Mouse (Mus musculus) A20 (cell line): ENCODE results near the gene Pdia3.
"Not testable (repeated sequence)": the region's sequence is repeated elsewhere in the genome, so short reads cannot be mapped to it uniquely, and the experiment has no call there.

ENCODE experiments used
- DNase-seq: peaks from one replicate; pipeline ENCODE4 v3.0.0-alpha.2; 2011; ENCODE audit warnings: low read depth, low spot score

Gene Pdia3

DNA sequence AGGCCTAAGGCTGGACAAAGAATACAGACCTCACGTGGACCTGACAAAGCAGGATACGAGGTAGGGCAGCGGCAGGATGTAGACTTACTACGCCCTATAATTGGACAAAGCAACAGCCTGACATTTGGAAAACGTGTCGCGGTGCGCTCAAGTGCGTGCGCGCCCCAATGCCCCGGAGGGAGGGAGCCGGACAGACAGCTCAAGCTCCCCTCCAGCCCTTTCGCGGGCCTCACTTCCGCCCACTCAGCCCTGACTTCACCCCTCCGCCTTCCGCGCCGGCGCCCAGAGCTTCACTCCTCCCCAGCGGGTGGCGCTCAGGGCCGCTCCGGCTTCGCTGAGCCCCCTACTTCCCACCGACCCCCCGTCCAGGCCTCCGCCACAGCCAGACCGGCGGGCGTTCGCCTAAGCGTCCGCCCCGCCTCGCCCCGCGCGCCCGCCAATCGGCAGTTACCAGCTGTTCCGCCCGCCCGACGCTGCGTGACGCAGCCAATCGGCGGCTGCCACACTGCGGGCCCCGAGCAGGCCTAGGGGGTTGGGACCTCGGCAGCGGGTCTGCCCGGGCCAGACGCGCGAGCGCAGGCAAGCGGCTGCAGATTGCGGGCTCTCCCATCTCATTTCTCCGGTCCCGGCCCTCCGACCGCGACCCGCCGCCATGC lies at the start of gene Pdia3, which contains the start of gene Catsper2:
Gene Pdia3, plus strand, starts transcription at position 389 of the 656 bp plus-strand sequence.
Gene Catsper2, minus strand, starts transcription at position 406 of the 656 bp plus-strand sequence.
- DNase-seq: peak; percentile 97

DNA sequence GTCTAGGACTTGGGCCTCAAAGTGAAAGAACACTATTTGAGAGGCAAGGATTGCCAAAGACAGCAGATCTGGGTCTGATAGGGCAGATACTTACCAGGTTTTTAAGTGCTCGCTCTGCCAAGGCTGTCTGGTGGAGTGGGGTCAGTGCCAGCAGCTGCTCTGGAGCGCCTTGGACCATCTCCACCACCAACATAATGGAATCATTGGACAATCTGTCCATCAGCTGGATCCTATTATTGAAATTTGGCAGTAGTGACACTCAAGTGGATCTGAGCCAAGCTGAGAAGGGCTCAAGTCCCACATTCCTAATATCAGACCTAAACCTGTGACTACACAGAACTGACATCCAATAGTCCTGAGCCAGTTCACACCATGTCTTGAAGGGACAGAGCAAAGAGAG lies 44.7 kb upstream of the Pdia3 start:
- DNase-seq: no peak

DNA sequence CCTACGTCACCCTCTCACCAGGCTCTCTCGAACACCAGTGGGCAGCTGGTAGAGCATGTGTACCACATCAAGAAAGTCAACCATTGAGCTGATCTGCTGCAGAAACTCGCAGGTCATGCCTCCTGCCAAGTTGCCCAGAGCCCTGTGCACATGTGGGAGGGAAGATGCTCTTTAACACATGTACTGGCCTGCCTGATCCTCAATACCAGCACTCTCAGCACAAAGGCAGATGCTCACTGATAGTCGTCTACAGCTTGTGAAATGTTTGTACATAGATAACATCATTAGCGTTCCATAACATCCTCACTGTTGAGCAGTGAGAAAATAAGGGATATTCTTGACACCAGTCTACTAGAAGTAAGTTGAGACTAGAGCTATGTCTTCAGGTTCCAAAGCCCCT lies 42.7 kb upstream of the Pdia3 start:
- no peak for DNase-seq

DNA sequence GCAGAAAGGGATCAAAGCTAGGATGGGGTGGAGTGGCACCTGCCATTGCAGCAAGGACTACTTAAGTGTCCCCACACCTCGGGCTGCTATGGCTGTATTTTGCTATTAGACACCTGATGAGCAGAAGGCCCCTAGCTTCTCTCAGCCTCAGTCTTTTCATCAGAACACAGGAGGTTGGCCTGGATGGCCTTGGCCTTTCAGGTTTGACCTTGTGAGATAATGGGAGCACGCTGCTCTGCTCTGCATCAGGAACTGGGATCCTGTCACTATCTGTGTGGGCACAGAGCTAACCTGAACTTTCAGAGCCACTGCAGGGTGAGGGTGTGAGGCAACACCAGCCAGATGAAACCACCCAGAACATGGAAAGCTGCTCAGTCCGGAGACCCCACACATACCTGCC lies 41.3 kb upstream of the Pdia3 start:
- DNase-seq: no peak

DNA sequence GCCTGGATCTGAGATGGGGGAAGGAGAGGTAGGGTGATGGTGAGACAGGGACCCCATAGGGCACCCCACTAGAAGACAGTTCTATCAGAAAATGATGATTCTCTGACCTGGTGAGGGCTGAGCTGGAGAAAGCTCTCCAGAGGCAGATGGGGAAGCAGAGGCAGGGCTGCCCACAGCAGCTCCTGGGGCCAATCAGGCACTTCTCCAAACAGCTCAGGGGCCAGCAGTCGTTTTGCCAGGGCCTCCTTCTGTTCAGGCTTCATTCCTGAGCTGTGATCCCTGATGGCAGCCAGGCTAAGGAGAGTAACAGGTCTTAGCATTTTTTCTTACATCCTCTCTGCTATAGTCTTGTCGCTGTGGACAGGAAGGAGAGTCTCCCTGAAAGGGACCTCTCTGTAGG lies 38.8 kb upstream of the Pdia3 start:
- DNase-seq: no peak

DNA sequence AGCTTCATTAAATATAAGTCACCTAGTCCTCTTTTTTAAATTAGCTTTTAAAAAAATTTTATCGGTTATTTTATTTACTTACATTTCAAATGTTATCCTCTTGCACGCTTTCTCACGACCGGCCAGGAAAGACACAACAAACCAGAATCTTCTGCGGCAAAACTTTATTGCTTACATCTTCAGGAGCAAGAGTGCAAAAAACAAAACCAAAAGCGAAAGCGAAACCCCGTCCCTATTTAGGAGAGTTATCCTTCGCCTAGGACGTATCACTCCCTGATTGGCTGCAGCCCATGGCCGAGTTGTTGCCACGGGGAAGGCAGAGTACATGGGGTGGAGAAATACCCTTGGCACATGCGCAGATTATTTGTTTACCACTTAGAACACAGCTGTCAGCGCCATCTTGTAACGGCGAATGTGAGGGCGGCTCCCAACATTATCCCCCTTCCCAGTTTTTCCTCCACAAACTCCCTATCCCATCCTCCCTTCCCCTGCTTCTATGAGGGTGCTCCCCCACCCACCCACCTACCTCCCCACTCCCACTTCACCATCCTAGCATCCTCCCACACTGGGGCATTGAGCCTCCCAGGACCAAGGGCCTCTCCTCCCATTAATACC lies 26.5 kb upstream of the Pdia3 start, which contains the start of gene Strc:
Gene Strc, minus strand, starts transcription at position 208 of the 615 bp plus-strand sequence.
- DNase-seq: not testable (repeated sequence)

DNA sequence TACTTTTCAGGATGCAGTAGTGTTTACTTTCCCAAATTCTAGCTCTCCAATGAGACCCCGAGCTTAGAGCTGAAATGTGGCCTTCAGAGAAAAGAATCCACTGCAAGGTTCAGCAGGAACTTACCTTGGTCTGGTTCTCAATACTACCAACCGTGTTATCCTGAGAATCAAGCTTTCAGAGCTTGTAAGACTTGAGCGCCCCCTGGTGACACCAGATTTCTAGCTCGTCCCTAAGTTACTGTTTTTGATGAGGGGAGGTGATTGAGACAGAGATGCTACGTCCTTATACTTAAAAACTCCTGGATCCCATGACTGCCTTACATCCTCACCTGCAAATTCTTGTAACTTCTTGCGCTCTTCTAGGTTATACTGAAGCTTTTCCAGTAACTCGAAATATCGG lies 17.0 kb upstream of the Pdia3 start:
- peak; percentile 78 for DNase-seq

DNA sequence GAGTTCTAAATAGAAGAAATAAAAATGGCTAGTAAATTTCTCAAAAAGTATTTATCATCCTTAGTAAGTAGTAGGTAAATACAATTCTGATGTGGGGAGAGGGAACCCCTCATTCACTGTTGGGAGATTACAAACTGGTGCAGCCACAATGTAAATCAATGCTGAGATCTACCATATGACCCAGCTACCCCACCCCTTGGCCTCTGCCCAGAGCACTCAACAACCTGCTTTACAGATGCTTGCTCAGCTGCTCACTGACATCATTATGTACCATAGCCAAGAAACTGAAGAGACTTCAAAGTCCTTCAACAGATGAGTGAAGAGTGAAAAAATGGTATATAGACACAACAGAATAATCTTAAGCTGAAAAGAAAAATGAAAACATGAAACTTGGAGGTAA lies 10.3 kb upstream of the Pdia3 start:
- no peak for DNase-seq

DNA sequence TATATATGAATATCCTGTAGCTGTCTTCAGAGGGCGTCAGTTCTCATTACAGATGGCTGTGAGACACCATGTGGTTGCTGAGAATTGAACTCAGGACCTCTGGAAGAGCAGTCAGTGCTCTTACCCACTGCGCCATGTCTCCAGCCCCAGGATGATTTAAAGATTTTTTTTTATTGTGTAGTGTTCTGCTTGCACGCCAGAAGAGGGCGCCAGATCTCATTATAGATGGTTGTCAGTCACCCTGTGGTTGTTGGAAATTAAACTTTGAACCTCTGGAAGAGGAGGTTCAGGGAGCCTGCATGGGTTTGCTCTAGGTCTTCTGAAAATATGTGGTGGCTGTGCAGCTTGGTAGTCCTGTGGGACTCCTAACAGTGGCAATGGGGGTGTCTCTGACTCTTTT lies 5.4 kb upstream of the Pdia3 start:
- DNase-seq: peak; percentile 76

DNA sequence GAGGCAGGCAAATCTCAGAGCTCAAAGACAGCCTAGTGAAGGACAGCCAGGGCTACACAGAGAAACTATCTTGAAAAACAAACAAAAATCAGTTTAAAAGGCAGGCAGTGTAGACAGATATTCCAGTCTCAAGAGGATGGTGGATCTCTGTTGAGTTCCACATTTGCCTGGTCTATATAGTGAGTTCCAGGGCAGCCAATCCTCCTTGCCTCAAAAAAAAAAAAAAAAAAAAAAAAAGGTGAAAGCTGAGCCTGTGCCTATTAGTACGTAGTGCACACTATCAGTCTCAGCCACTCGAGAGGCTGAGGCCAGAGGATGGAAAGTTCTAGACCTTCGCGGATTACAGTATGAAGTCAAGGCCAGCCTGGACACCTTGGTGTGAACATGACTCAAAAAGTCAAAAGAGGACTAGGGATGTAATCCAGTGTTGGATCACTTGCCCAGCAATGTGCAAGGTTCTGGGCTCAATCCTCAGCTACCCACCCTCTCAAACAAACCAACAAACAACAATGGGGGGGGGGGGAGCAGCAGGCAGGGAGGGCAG lies 660 bp upstream of the Pdia3 start:
- DNase-seq: no peak

DNA sequence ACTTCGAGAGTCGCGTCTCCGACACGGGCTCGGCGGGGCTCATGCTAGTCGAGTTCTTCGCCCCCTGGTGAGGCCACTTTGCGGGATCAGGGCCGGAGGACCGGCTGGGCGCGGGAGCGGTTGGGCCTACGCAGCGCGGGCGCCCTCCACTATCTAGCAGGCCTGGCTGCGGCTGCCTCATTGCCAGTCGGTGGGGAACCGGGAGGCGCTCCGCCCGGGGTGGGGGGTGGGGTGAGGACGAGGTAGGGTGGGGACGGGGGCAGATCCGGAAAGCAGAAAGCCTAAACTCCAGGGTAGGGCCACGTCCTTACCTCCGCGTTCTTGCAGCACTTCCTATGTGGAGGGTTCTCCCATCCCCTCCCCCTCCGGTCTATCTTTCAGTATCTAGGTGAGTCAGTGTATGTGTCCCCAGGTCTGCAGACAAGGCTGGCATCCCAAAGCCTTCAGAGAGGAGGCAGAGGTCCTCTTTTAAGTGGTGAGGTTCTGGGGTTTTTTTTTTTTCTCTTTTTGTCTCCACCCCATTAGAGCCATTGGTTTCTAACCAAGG lies 637 bp downstream of the Pdia3 start:
- DNase-seq: peak; percentile 76

DNA sequence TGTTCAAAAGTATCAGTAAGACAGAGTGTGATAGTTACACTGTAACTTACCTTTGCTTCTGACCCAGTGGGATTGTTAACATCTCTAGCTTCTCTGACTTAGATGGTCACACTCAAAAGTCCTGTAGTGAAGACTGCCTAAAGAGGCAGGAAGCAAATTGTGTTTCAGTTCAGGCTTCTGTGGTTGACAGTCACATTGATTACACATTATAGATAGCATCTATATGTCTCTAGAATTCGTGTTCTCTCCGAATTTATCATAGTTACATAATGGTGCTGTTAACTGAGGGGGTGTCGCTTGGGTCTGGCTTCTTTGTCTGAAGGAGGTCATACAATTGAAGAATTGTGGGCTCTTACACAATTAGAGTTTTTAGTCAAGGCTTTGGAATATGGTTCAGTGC lies 1.5 kb downstream of the Pdia3 start:
- no peak for DNase-seq

DNA sequence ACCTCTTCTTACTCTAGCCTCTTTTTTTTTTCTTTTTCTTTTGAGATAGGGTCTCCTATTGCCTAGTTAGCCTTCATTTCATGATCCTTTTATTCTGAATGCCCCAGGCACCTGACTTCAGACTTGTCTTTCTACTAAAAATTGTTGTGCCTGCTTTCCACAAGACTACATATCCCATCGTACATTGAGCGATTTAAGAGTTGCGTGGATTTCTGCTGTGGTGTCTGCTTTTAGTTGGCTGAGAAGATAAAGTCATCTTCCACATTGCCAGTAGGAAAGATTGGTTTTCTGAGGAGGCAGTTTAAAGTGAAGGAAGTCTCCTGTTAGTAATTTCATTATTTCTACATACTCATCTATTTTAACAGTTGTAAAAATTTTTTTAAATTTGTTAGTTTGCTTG lies 2.0 kb downstream of the Pdia3 start:
- no peak for DNase-seq

DNA sequence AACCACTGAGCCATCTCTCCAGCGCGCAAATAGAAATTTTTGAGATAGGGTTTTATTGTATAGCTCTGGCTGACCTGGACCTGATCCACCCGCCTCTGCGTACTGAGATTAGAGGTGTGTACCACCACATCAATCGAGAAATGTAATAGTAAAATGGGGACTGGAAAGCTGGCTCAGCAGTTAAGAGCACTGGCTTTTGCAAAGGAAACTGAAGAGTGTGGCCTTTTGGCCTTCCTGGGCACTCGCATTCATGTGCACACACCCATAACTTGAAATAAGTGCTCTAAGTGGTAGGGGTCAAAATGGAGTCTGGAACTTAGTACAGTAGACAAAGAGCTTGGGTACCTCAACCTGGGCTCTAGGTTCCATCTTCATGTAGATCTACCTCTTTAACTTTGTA lies 2.8 kb downstream of the Pdia3 start:
- DNase-seq: no peak

DNA sequence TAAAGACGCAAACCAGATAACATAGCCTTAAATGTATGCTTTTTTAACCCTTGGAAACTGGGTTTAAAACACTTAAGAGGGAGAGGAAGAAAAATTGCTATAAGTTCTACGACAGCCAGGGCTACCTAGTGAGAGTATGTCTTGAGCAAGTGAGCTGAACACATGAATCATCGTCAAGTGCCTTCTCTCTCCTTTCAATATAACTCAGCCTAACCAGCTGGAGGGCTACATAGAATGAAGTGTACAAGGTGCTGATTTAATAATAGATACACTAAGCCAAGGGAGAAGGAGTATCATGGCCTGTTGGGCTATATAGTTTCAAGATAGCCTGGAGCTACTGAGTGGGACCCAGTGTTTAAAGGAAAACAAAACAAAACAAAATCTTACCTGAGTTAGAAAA lies 4.9 kb downstream of the Pdia3 start:
- no peak for DNase-seq

DNA sequence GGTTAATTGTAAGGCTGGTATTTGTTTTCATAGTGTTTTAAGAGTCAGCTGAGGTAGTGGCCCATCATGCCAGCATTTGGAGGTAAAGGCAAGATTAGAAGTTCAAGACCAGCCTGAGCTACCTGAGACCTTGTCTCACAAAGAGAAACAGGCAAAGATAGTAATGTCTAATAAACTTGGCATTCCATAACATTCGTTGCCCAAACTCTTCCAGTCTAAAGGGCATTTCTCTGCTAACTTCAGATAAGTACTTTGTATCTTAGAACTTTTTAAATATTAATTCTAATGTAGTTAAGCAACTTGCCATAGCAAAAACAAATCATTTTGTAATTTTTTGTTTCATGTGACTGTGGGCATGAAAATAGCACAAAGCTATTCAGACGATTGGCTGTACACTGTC lies 9.6 kb downstream of the Pdia3 start:
- DNase-seq: no peak

DNA sequence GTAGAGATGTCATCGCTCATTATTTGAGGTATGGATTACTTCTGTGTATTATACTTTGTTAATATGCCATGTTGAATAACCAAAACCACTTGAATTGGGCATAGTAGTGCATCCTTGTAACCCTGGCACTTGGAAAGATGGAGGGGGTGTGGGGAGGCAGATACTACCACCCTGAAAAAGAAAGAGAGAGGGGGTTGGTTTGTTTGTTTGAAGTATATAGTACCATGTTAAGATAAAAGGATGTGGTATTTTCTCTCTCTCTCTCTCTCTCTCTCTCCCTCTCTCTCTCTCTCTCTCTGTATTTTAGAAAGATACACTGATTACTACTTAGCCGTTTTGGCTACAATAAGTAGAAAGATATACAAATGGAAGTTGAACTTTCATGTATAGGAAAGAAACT lies 12.3 kb downstream of the Pdia3 start:
- DNase-seq: no peak

DNA sequence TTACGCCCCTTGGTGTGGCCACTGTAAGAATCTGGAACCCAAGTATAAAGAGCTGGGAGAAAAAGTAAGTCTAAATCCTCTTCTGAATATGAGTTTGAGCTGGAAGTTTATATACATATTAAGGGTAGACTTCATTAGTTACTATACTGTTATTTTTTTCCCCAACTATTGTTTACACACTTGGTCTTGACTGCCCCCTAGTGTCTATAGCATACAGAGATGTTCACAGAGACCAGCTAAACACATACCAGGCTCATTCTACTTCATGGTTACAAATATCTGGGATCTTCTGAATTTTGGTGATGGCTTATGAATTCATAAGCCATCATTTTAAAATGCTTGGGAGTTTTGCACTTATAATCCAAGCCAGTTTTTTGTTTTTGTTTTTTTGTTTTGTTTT lies 21.3 kb downstream of the Pdia3 start:
- DNase-seq: peak; percentile 48

DNA sequence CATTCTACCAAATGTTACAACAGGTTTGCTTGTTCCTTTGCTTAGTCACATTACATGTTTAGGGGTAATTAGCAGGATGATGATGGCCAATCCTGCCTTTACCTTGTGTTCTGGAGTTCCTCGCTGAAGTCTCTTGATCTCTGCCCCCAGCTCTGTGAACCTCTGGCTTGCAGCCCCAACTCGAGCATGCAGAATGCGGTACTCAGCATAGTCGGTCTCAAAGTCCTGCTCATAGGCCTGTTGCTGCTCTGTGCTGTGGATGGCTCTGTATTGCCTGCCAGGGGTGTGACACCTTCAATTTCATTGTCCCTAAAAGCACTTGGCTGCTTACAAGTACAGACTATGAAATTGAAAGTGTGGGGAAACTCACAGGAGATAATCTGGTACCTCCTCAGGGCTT lies 26.2 kb downstream of the Pdia3 start:
- no peak for DNase-seq

DNA sequence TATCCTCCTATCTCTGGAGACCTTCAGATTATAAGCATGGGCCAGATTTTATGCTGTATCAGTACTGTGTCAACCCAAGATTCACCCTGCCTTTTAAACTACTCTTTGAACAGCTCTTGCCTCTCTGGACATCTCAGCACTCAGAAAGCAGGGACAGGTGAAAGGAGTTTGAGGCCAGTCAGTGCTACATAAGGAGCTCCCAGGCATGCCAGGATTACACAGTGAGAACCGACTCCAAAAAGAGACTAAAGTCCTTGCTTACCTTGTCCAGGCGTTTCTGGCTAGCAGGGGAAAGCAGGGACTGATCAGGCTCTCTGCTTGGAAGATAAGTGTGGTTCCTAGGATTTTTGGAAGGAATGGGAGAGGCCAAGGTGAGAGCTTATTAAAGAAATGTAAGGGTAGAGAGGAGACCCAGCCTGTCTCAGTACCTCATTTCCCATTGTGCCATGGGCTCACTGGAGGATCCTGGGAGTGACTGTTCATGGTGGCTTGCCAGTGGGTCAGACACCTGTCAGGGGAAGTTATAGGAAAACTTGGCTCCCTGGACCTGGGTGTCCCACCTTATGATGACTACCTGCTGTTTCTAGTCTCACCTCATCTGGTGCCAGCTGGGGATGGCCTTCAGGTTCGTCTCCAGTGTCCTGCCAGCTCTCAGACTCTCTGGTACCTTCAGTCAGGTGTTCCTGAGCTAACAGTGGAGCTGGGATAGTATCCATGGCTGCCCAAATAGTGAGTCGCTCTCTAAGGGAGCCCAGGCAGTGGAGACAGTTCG lies 27.4 kb downstream of the Pdia3 start:
- DNase-seq: no peak

DNA sequence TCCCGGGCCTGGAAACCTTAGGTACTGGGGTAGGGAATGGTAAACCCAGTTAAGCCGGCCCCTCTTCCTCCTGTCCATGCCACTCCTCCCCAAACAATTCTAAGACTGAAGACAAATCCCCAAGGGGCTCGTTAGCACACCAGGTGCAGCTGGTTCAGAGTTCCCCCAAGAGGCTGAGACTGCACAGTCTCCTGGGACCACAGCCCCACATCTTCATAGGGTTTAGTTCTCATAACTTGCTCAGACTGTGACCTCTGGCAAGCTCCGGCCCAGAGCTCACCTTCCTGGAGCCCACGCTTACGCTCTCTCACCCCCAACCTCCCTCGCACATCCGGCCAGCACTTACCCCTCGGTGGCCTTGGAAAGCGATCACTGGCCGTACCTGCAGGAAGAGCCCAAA lies 28.2 kb downstream of the Pdia3 start:
- DNase-seq: peak; percentile 94
